Mouse (Mus musculus): ENCODE measurements around the gene Lypd6b. TPM values are rescaled to one million over a fixed set of nuclear protein-coding genes. Genes with fewer than 3 reads are reported as not detected.
A peak's percentile ranks its signal among the peaks of the same experiment; 100 is the strongest.

Lypd6b gene
- total RNA-seq (2017) = 0.68 to 1.5 TPM in 2 of 3 replicates, not detected in the other

GRCm38 (mm10) chr2:49787376-49788050 lies at the start of gene Lypd6b:
Lypd6b (plus strand) TSS chr2:49787688.
- ATAC-seq (replicated peaks; ENCODE audit: insufficient number of reproducible peaks, low FRiP score, low TSS enrichment, poor library complexity, severe bottlenecking) = no peak

GRCm38 (mm10) chr2:49739046-49739445 lies 48.4 kb upstream of the Lypd6b start:
- ATAC-seq (replicated peaks; ENCODE audit: insufficient number of reproducible peaks, low FRiP score, low TSS enrichment, poor library complexity, severe bottlenecking) = no peak

GRCm38 (mm10) chr2:49741026-49741425 lies 46.5 kb upstream of the Lypd6b start:
- ATAC-seq (replicated peaks; ENCODE audit: insufficient number of reproducible peaks, low FRiP score, low TSS enrichment, poor library complexity, severe bottlenecking) = no peak

GRCm38 (mm10) chr2:49741895-49742734 lies 45.4 kb upstream of the Lypd6b start:
- ATAC-seq (replicated peaks; ENCODE audit: insufficient number of reproducible peaks, low FRiP score, low TSS enrichment, poor library complexity, severe bottlenecking) = no peak

DNA sequence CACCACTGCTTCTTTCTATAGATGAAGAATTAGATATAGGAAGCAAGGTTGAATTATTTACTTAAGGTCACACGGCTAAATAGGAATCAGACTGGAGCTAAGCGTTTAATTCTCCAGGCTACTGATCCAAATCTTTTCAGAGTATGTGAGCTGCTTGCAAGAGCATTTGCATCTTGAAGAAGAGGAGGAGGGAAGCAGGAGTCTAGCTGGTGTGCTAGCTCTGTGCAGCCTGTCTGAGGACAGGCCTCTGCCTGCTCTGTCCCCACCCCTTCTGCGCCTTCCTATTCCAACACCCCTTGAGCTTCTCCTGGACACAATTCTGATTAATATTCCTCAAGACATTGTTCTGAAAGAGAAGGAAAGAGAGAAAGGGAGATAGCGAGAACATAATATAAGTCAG lies 44.6 kb upstream of the Lypd6b start:
- ATAC-seq (replicated peaks; ENCODE audit: insufficient number of reproducible peaks, low FRiP score, low TSS enrichment, poor library complexity, severe bottlenecking) = no peak

- no peak for ATAC-seq (replicated peaks; ENCODE audit: insufficient number of reproducible peaks, low FRiP score, low TSS enrichment, poor library complexity, severe bottlenecking)
Measured at GRCm38 (mm10) chr2:49743775-49744174, 43.7 kb upstream of the Lypd6b start.

GRCm38 (mm10) chr2:49744251-49745093 lies 43.0 kb upstream of the Lypd6b start:
- peak; percentile 60 for ATAC-seq (replicated peaks; ENCODE audit: insufficient number of reproducible peaks, low FRiP score, low TSS enrichment, poor library complexity, severe bottlenecking)

- ATAC-seq (replicated peaks; ENCODE audit: insufficient number of reproducible peaks, low FRiP score, low TSS enrichment, poor library complexity, severe bottlenecking) = no peak
Measured at GRCm38 (mm10) chr2:49745094-49745781, 42.2 kb upstream of the Lypd6b start.

DNA sequence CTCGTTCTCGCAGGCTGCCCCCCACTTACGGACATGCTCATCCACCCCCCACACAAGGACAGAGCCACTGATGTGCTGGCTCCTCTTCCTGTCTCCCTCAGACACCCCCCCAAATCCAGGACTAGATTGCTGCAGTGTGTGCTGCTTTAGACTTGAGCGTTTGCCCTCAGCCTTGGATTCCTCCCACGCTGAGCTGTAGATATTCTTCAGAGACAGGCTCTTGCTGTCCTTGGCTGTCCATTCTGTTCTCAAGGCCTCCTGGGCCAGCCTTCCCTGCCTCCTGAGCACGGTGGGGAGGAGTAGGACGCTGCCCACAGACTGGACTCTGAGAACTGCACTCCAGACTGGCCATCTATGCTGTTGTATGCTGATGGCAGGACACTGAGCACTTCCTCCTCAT lies 40.5 kb upstream of the Lypd6b start:
- ATAC-seq (replicated peaks; ENCODE audit: insufficient number of reproducible peaks, low FRiP score, low TSS enrichment, poor library complexity, severe bottlenecking) = no peak

- no peak for ATAC-seq (replicated peaks; ENCODE audit: insufficient number of reproducible peaks, low FRiP score, low TSS enrichment, poor library complexity, severe bottlenecking)
Measured at GRCm38 (mm10) chr2:49747670-49748069, 39.8 kb upstream of the Lypd6b start.

DNA sequence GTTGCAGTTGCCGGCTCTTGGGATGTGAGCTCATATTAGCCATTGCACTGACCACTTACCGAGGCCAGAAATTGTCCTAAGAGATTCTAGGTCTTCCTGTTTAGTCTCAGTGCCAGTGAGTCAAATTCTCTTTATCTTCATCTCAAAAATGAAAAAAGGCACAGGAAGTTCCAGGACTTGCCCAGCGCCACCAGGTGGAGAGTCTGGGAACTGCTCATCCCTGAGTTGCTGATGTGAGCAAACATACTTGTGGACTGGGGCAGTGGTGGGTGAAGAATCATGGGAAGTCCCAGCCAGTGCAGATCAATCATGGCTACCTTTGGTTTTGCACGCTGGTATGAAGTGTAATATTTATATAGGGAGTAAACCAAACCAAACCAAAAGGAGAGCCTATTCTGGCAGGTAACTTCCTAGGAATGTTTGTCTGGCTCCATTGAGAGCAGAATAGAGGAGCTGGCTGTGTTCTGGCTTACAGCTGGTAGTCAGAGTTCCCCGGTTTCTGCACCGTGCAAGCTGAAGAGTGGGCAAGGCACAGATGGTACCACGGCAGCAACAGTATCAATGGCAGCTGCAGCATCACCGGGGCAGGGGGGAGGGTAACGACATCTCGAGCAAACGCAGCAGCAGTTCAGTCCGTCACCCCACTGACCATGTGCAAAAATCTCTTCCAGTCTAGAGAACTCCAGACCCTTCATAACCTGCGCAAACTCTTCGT lies 38.7 kb upstream of the Lypd6b start:
- ATAC-seq (replicated peaks; ENCODE audit: insufficient number of reproducible peaks, low FRiP score, low TSS enrichment, poor library complexity, severe bottlenecking) = no peak

DNA sequence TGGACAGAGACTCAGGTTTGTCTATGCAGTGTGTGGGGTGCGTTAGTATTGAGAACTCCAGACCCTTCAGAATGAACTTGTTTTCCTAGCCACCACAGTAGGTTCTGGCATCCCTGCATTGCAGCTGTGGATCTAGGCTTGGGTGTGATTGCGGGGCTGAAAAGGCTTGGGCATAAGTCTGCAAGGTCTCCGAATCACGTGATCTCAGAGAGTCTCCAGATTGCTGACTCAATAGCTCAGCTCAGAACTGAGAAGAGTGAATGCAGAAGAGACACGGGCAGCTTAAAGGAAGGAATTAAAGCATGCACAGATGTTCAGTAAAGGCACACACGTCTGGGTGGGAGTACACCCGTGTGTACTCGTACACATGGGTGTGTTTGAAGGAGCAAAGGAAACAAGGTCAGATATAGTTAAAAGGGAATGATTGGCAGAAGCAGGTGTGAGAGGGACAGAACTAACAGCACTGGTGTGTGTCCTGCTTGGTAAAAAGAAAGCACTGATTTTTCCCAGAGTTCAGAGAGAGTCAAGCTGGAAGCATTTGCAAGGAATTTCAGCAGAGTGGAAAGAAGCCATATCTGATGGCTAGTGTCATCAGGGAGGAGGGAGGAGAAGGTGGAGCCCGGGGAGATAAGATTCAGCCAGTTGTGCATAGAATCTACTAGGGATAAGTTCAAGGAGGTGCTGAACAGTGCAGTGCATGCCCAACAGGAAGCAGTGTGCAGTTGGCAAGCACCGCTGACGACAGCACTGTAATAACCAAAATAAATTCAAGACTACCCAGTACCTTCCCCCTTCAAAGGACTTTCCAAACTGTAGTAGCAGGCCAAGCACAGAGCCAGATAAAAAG lies 37.5 kb upstream of the Lypd6b start:
- ATAC-seq (replicated peaks; ENCODE audit: insufficient number of reproducible peaks, low FRiP score, low TSS enrichment, poor library complexity, severe bottlenecking) = no peak

DNA sequence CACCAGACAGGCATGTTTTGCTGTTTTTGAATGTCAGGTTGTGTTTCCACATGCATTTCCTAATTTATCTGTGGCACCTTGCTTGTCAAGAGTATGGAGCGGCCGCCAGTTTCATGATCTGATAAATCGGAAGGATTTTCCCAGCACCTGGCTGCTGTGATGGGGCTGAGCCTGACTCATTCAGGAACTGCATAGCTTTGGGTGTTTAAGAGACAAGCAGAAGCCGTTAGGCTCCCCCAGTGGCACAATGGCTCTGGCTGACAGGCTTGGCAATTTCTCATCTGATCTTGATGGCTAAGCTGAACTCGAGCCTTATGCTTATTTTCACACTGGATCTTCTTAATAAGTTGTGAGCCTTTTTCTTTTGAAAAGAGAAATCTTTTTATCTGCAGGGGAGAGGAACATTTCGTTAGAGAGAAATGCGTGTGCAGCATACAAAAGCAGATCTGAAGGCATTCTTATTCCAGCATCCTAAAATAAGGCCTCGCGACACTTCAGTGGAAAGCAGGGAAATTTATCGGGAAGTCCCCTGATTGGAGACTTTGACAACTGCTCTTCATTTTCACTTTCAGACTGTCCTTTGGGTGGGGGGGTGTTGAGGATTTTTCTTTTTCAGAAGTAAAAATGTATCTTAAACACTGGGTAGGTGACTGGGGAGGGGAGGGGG lies 35.8 kb upstream of the Lypd6b start:
- ATAC-seq (replicated peaks; ENCODE audit: insufficient number of reproducible peaks, low FRiP score, low TSS enrichment, poor library complexity, severe bottlenecking) = no peak

GRCm38 (mm10) chr2:49752211-49752607 lies 35.3 kb upstream of the Lypd6b start:
- ATAC-seq (replicated peaks; ENCODE audit: insufficient number of reproducible peaks, low FRiP score, low TSS enrichment, poor library complexity, severe bottlenecking) = no peak

DNA sequence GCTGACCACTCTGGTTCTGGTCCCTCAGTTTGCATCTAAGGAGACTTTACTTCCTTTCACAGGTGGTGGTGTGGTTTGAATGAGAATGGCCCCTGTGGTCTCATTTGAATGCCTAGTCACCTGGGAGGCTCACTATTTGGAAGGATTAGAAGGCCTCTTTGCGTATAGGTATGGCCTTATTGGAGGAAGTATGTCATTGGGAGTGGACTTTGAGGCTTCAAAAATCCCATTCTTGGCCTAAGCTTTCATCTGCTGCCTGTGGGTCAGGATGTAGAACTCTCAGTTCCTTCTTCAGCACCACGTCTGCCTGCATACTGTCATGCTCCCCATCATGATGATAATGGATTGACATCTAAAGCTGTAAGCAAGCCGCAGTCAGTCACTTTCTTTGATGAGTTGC lies 34.4 kb upstream of the Lypd6b start:
- ATAC-seq (replicated peaks; ENCODE audit: insufficient number of reproducible peaks, low FRiP score, low TSS enrichment, poor library complexity, severe bottlenecking) = no peak

DNA sequence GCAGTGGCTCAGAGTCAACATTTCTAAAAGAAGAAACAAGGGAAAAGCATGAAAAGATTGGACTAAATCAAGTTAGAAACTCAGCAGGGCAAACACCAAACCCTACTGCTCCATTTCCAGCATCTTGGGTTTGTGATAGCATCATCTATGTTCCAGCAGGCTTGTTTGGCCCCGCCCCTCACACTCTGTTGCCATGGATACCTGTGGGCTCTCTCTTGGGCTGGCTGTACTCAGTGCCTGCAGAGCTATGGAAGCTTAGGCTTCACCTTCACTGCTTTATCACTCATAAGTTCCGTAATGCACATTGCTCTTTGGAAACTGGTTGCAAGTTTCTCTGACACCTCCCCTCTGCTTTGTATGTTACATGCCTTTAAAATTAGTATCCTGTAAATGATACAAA lies 32.4 kb upstream of the Lypd6b start:
- no peak for ATAC-seq (replicated peaks; ENCODE audit: insufficient number of reproducible peaks, low FRiP score, low TSS enrichment, poor library complexity, severe bottlenecking)

- no peak for ATAC-seq (replicated peaks; ENCODE audit: insufficient number of reproducible peaks, low FRiP score, low TSS enrichment, poor library complexity, severe bottlenecking)
Measured at GRCm38 (mm10) chr2:49757616-49758015, 29.9 kb upstream of the Lypd6b start.

Measured in monocyte, adult 5-6 weeks (primary cell).